Mouse (Mus musculus) testis, adult 2 months (tissue): ENCODE measurements around the gene Mptx2.
"Not testable (repeated sequence)": the region's sequence is repeated elsewhere in the genome, so short reads cannot be mapped to it uniquely, and the experiment has no call there.

Source experiments
- CTCF ChIP-seq: fragments of 200-500 bp; IDR thresholded peaks from 2 replicates; pipeline ENCODE4 v1.5.1; 2012; ENCODE audit warnings: low read depth, mild to moderate bottlenecking, inconsistent platforms, low read length, moderate library complexity; ENCODE audit not compliant: control insufficient read depth, insufficient read depth, insufficient replicate concordance
- POLR2A ChIP-seq: fragments of 200-500 bp; IDR thresholded peaks from 2 replicates; pipeline ENCODE4 v1.6.1; 2012; ENCODE audit warnings: low read depth, mild to moderate bottlenecking, inconsistent platforms, low read length, moderate library complexity; ENCODE audit not compliant: control insufficient read depth

GRCm38 (mm10) chr1:173237004-173237403, 40.6 kb downstream of the Mptx2 start:
- TF ChIP-seq CTCF, POLR2A: not testable (repeated sequence)
